Mouse (Mus musculus) MEL (cell line): ENCODE measurements around the gene Olfr1466. TPM values are rescaled to one million over a fixed set of nuclear protein-coding genes. Genes with fewer than 3 reads are reported as not detected.

Experiments
- DNase-seq: peaks from one replicate; pipeline ENCODE4 v3.0.0; 2011; ENCODE audit warnings: low read depth, low spot score
- H3K27ac ChIP-seq: 2 replicates; pipeline ENCODE4 v1.5.1; 2012; ENCODE audit warnings: low read depth, mild to moderate bottlenecking, control low read depth, low read length, moderate library complexity; ENCODE audit not compliant: control insufficient read depth
- H3K27me3 ChIP-seq, 2 experiments: fragments of 150-350 bp in 1 of 2; sonication (generic) in 1 of 2; 2 replicates each; pipeline ENCODE4 v1.6.1; 2012; ENCODE audit warnings: low read length in 2 of 2, mild to moderate bottlenecking in 2 of 2, improper control_type of control experiment in 1 of 2, moderate library complexity in 1 of 2; ENCODE audit not compliant: insufficient read depth in 2 of 2, control insufficient read depth in 1 of 2
- H3K36me3 ChIP-seq, 2 experiments: 2 replicates each; pipeline ENCODE4 v1.6.1; 2012 to 2014; ENCODE audit warnings: low read length in 2 of 2, improper control_type of control experiment in 1 of 2, inconsistent platforms in 1 of 2, mild to moderate bottlenecking in 1 of 2; ENCODE audit not compliant: insufficient read depth in 2 of 2, control insufficient read depth in 1 of 2
- H3K4me1 ChIP-seq, 2 experiments: fragments of 150-350 bp in 1 of 2; sonication (generic) in 1 of 2; 2 replicates each; pipeline ENCODE4 v1.6.1; 2012; ENCODE audit warnings: low read length in 2 of 2, improper control_type of control experiment in 1 of 2, mild to moderate bottlenecking in 1 of 2; ENCODE audit not compliant: insufficient read depth in 2 of 2, control insufficient read depth in 1 of 2
- H3K4me3 ChIP-seq, 2 experiments: fragments of 150-350 bp in 1 of 2; sonication (generic) in 1 of 2; 2 replicates each; pipeline ENCODE4 v1.5.1; 2012; ENCODE audit warnings: low read depth in 2 of 2, low read length in 2 of 2, mild to moderate bottlenecking in 2 of 2, moderate library complexity in 2 of 2, control low read depth in 1 of 2, improper control_type of control experiment in 1 of 2; ENCODE audit not compliant: control insufficient read depth in 1 of 2, insufficient read depth in 1 of 2
- H3K79me2 ChIP-seq: 2 replicates; pipeline ENCODE4 v1.6.1; 2012; ENCODE audit warnings: mild to moderate bottlenecking, low read length, moderate library complexity; ENCODE audit not compliant: control insufficient read depth, poor library complexity, insufficient read depth
- H3K9ac ChIP-seq: 2 replicates; pipeline ENCODE4 v1.6.1; 2012; ENCODE audit warnings: low read depth, mild to moderate bottlenecking, control low read depth, low read length, moderate library complexity; ENCODE audit not compliant: control insufficient read depth, poor library complexity, severe bottlenecking
- H3K9me3 ChIP-seq: fragments of 150-350 bp; sonication (generic); replicated peaks from 2 replicates; pipeline ENCODE4 v1.6.1; 2012; ENCODE audit warnings: mild to moderate bottlenecking, low read length, improper control_type of control experiment, moderate library complexity; ENCODE audit not compliant: insufficient read depth
- CHD2 ChIP-seq: IDR thresholded peaks from 2 replicates; pipeline ENCODE4 v1.6.1; 2011; ENCODE audit warnings: low read length, improper control_type of control experiment
- CTCF ChIP-seq, 3 experiments: IDR thresholded peaks in 2 of 3; conservative IDR thresholded peaks in 1 of 3; 2 replicates each; pipeline ENCODE4 v1.5.1; 2011 to 2012; ENCODE audit warnings: low read length in 3 of 3, low read depth in 2 of 3, mild to moderate bottlenecking in 2 of 3, improper control_type of control experiment in 1 of 3, inconsistent platforms in 1 of 3, mixed read lengths in 1 of 3, moderate library complexity in 1 of 3; ENCODE audit not compliant: control insufficient read depth in 1 of 3, insufficient read depth in 1 of 3, poor library complexity in 1 of 3, severe bottlenecking in 1 of 3
- E2F4 ChIP-seq: IDR thresholded peaks from 2 replicates; pipeline ENCODE4 v1.6.1; 2011; ENCODE audit warnings: low read depth, low read length, improper control_type of control experiment, borderline replicate concordance
- ELF1 ChIP-seq: IDR thresholded peaks from 2 replicates; pipeline ENCODE4 v1.6.1; 2014; ENCODE audit warnings: low read depth, mild to moderate bottlenecking, inconsistent platforms, low read length, improper control_type of control experiment, moderate library complexity
- EP300 ChIP-seq, 2 experiments: IDR thresholded peaks; 2 replicates each; pipeline ENCODE4 v1.6.1; 2011; ENCODE audit warnings: improper control_type of control experiment in 2 of 2, low read length in 2 of 2, low read depth in 1 of 2, mild to moderate bottlenecking in 1 of 2
- GABPA ChIP-seq: IDR thresholded peaks from 2 replicates; pipeline ENCODE4 v1.6.1; 2012; ENCODE audit warnings: low read depth, mild to moderate bottlenecking, inconsistent platforms, low read length, improper control_type of control experiment, moderate library complexity
- HCFC1 ChIP-seq: IDR thresholded peaks from 2 replicates; pipeline ENCODE4 v1.6.1; 2012; ENCODE audit warnings: low read depth, mild to moderate bottlenecking, inconsistent platforms, low read length, improper control_type of control experiment, moderate library complexity
- JUND ChIP-seq: IDR thresholded peaks from 2 replicates; pipeline ENCODE4 v1.6.1; 2011; ENCODE audit warnings: low read depth, mild to moderate bottlenecking, improper control_type of control experiment, low read length
- MAFK ChIP-seq: IDR thresholded peaks from 2 replicates; pipeline ENCODE4 v1.6.1; 2011; ENCODE audit warnings: low read depth, mild to moderate bottlenecking, low read length, improper control_type of control experiment, borderline replicate concordance
- MAZ ChIP-seq: IDR thresholded peaks from 2 replicates; pipeline ENCODE4 v1.6.1; 2012; ENCODE audit warnings: low read depth, mild to moderate bottlenecking, inconsistent platforms, low read length, improper control_type of control experiment
- MEF2A ChIP-seq: IDR thresholded peaks from 2 replicates; pipeline ENCODE4 v1.6.1; 2014; ENCODE audit warnings: low read depth, mild to moderate bottlenecking, inconsistent platforms, low read length, improper control_type of control experiment; ENCODE audit not compliant: poor library complexity, insufficient replicate concordance, severe bottlenecking; ENCODE audit errors: extremely low read depth
- MYC ChIP-seq: IDR thresholded peaks from 2 replicates; pipeline ENCODE4 v1.6.1; 2011; ENCODE audit warnings: low read depth, mild to moderate bottlenecking, low read length, improper control_type of control experiment, moderate library complexity
- NRF1 ChIP-seq: IDR thresholded peaks from 2 replicates; pipeline ENCODE4 v1.6.1; 2014; ENCODE audit warnings: low read depth, mild to moderate bottlenecking, inconsistent platforms, low read length, improper control_type of control experiment, moderate library complexity; ENCODE audit not compliant: poor library complexity, insufficient read depth, severe bottlenecking
- POLR2A ChIP-seq, 2 experiments: IDR thresholded peaks; 2 replicates each; pipeline ENCODE4 v1.6.1; 2011 to 2012; ENCODE audit warnings: low read length in 2 of 2, mild to moderate bottlenecking in 2 of 2, control low read depth in 1 of 2, improper control_type of control experiment in 1 of 2, low read depth in 1 of 2, moderate library complexity in 1 of 2; ENCODE audit not compliant: control insufficient read depth in 1 of 2, insufficient read depth in 1 of 2, poor library complexity in 1 of 2
- POLR2AphosphoS5 ChIP-seq: IDR thresholded peaks from 2 replicates; pipeline ENCODE4 v1.6.1; 2012; ENCODE audit warnings: low read depth, borderline replicate concordance, mild to moderate bottlenecking, inconsistent platforms, low read length, moderate library complexity, mixed read lengths
- RCOR1 ChIP-seq: IDR thresholded peaks from 2 replicates; pipeline ENCODE4 v1.6.1; 2012; ENCODE audit warnings: low read depth, mild to moderate bottlenecking, inconsistent platforms, low read length, improper control_type of control experiment
- SIN3A ChIP-seq: IDR thresholded peaks from 2 replicates; pipeline ENCODE4 v1.6.1; 2012; ENCODE audit warnings: low read length, improper control_type of control experiment, inconsistent platforms
- UBTF ChIP-seq: IDR thresholded peaks from 2 replicates; pipeline ENCODE4 v1.6.1; 2012; ENCODE audit warnings: low read depth, mild to moderate bottlenecking, inconsistent platforms, low read length, improper control_type of control experiment, moderate library complexity, borderline replicate concordance; ENCODE audit not compliant: insufficient read depth
- USF1 ChIP-seq: IDR thresholded peaks from 2 replicates; pipeline ENCODE4 v1.6.1; 2014; ENCODE audit warnings: low read depth, mild to moderate bottlenecking, inconsistent platforms, low read length, improper control_type of control experiment, moderate library complexity
- ZNF384 ChIP-seq: IDR thresholded peaks from 2 replicates; pipeline ENCODE4 v1.6.1; 2012; ENCODE audit warnings: low read depth, mild to moderate bottlenecking, inconsistent platforms, low read length, improper control_type of control experiment
- polyA plus RNA-seq, 2 experiments: library from polyadenylated mRNA; stranded (reverse) in 1 of 2; unstranded in 1 of 2; fragments of >175 nt in 1 of 2; fragments of >200 nt in 1 of 2; gene quantifications; 2 replicates each; pipeline versions ENCODE4 v1.2.1 to v1.2.4; 2012; ENCODE audit warnings: low replicate concordance in 2 of 2, low read depth in 1 of 2; ENCODE audit not compliant: insufficient read length in 2 of 2, insufficient read depth in 1 of 2, missing spikeins in 1 of 2
- total RNA-seq: library from RNA; depleted of rRNA; stranded (reverse); fragments of 300-350 nt; gene quantifications from 2 replicates; pipeline ENCODE4 v1.2.3, GENCODE M21; 2012; rRNA removed

Gene Olfr1466
- not detected in 2 replicates for total RNA-seq
- polyA plus RNA-seq = not detected

DNA sequence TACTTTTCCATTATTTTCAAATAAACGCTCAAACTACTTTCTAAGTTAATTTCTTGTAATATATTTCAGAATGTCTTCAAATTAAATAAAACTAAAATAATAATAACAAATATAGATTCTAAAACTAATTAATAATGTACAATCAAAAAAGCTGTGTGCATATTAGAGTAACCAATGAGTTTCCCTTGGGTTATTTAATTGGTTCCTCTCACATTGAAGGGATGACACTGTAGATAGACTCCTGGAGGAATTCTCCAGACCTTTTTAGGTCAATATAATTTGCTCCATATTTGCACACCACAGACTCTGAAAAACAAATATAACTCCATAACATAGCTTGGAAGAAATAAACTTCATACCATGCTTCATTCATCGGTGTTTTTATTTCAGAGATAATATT lies at the start of gene Olfr1466:
Gene Olfr1466, plus strand, starts transcription at position 301 of the 400 bp plus-strand sequence.
- no peak for TF ChIP-seq RCOR1
- no peak for TF ChIP-seq MYC
- no peak for TF ChIP-seq JUND
- TF ChIP-seq SIN3A = no peak
- no peak for TF ChIP-seq POLR2A (IDR thresholded peaks at IDR 0.05; ENCODE audit: control insufficient read depth in 1 of 2, insufficient read depth in 1 of 2, low read depth in 1 of 2, low read length in 2 of 2, poor library complexity in 1 of 2)
- no peak for TF ChIP-seq NRF1
- TF ChIP-seq USF1 = no peak
- no peak for TF ChIP-seq CTCF (IDR thresholded peaks at IDR 0.05 in 2 of 3, conservative IDR thresholded peaks at IDR 0.05 in 1 of 3; ENCODE audit: control insufficient read depth in 1 of 3, insufficient read depth in 1 of 3, low read depth in 2 of 3, low read length in 3 of 3, poor library complexity in 1 of 3, severe bottlenecking in 1 of 3)
- no peak for TF ChIP-seq ZNF384
- TF ChIP-seq POLR2AphosphoS5 = no peak
- TF ChIP-seq MAFK = no peak
- TF ChIP-seq MEF2A = no peak
- TF ChIP-seq, all 39 proteins: peak for 0
- Histone ChIP-seq H3K27me3 (no peaks in the 10 kb centered on the region), H3K9me3 (no peaks in the 10 kb centered on the region), H3K36me3 (no peaks in the 10 kb centered on the region), H3K27ac (no peak within 1 kb of the TSS), H3K4me3 (no peak within 1 kb of the TSS), H3K9ac (no peak within 1 kb of the TSS), H3K4me1 (no peaks in the 10 kb centered on the region), H3K79me2 (no peaks in the 10 kb centered on the region)
- no peak for DNase-seq

DNA sequence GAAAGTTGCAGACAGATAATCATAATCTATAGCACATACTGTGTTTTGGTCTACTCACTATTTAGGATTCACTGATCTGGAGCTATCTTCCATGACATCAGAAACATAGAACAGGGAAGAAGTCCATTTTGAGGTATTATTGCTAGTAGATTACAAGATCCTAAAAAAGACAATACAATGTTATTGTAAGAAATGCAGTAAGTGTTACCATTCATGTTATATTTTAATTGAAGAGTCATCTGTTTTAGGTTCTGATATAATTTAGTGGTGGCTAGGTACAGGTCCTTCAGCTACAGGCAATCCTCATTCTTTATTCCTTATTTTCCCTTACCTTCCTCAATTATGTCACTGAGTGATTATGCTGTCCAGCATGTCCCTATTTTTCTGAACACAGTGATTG lies 23.2 kb upstream of the Olfr1466 start, which contains the start of gene Olfr1465:
Gene Olfr1465, minus strand, starts transcription at position 101 of the 400 bp plus-strand sequence.
- no peaks in the 10 kb centered on the region for H3K4me1 ChIP-seq
- H3K36me3 ChIP-seq = no peaks in the 10 kb centered on the region
- H3K4me3 ChIP-seq = no peak within 1 kb of the TSS
- no peak within 1 kb of the TSS for H3K27ac ChIP-seq
- DNase-seq = no peak
- no peaks in the 10 kb centered on the region for H3K27me3 ChIP-seq
- H3K79me2 ChIP-seq = no peaks in the 10 kb centered on the region
- H3K9me3 ChIP-seq = no peaks in the 10 kb centered on the region
- no peak within 1 kb of the TSS for H3K9ac ChIP-seq
- TF ChIP-seq MYC = no peak
- TF ChIP-seq ZNF384 = no peak
- TF ChIP-seq MEF2A = no peak
- TF ChIP-seq GABPA = no peak
- TF ChIP-seq E2F4 = no peak
- TF ChIP-seq ELF1 = no peak
- TF ChIP-seq HCFC1 = no peak
- TF ChIP-seq MAZ = no peak
- TF ChIP-seq EP300 (IDR thresholded peaks at IDR 0.05; ENCODE audit: low read depth in 1 of 2, low read length in 2 of 2) = no peak
- no peak for TF ChIP-seq CHD2
- TF ChIP-seq UBTF = no peak
